Mouse (Mus musculus) monocyte, adult 5-6 weeks (primary cell): ENCODE results near the gene AA986860. TPM values are rescaled to one million over a fixed set of nuclear protein-coding genes. Genes with fewer than 3 reads are reported as not detected.
A peak's percentile ranks its signal among the peaks of the same experiment; 100 is the strongest.

Source experiments
- ATAC-seq: fragments of 153-309, 156-312 bp; replicated peaks from 2 replicates; pipeline ENCODE4 v1.8.0; 2017; ENCODE audit warnings: mild to moderate bottlenecking; ENCODE audit not compliant: low TSS enrichment, insufficient number of reproducible peaks, severe bottlenecking, poor library complexity, low FRiP score
- total RNA-seq: library from RNA; stranded (forward); fragments of 200-1000, 200-491, 200-594 nt; gene quantifications from 3 replicates; pipeline ENCODE4 v1.2.3, GENCODE M21; 2017

The AA986860 gene
- total RNA-seq, result 0.57 to 0.58 TPM in 2 of 3 replicates, not detected in the other

GRCm38 (mm10) chr1:130731741-130732337 is at the start of gene AA986860:
Gene AA986860 (plus strand): TSS chr1:130731976.
- no peak for ATAC-seq

DNA sequence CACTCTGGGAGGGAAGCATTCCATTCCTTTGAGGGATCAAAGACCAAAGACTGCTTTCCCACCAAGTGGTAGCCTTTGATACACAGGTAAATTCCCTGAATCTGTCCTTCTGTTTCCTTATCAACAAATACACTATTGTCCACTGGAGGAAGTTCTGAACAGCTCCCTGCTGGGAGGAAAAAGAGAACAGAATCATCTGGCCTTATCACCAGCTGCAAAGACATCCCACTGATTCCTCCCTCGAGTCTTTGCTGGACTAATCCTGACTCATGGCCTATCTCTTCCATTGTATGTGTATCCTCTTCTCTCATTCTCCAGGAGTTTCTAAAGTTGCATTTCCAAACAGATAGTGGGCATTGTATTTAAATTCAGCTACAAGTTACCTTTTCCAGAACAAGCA is 47.9 kb upstream of the AA986860 start:
- ATAC-seq, result no peak

GRCm38 (mm10) chr1:130698601-130699000 is 33.2 kb upstream of the AA986860 start:
- no peak for ATAC-seq

- no peak for ATAC-seq
Observed at GRCm38 (mm10) chr1:130699937-130700633, 31.7 kb upstream of the AA986860 start.

DNA sequence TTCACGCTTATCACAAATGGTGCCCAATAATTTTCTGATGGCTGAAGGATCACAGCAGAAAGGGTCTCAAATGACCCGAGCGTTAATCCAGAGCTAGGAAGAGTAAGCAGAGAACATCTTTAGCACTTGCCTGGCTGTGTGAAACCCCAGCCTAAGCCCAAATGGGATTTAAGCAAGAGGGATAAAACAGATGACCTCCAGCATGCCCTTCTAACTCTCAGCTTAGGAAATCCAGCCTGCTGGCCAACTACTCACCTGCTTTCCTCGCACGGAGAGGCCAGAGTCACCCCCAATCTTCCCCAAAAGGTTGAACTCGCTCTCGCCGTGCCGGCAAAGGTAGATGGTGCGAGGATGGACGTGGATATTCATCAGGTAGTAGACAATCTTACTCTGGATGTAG is 29.8 kb upstream of the AA986860 start:
- ATAC-seq, result no peak

DNA sequence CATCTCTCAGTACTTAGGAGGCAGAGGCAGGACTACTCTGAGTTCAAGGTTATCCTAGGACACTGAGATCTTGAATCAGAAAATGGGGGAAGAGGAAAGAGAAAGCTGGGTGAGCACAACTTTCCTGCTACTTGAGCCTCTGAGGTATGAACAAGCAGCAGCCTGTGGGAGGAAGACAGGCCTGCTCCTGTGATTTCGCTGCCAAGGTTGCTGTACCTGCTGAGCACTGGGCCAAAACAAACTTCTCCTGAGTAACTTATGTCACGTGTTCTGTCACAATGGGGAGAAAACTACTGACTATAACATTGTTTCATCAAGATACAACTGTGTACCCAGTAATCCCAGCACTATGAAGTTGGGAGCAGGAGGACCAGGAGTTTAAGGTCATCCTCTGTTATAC is 28.2 kb upstream of the AA986860 start:
- ATAC-seq, result no peak

- no peak for ATAC-seq
Observed at GRCm38 (mm10) chr1:130710283-130711080, 21.3 kb upstream of the AA986860 start.

GRCm38 (mm10) chr1:130714046-130714445 is 17.7 kb upstream of the AA986860 start:
- ATAC-seq, result no peak

- peak; percentile 57 for ATAC-seq
Observed at GRCm38 (mm10) chr1:130715561-130716217, 16.1 kb upstream of the AA986860 start, which contains the start of gene Gm29427. Gene Gm29427 (minus strand): TSS chr1:130715799.

GRCm38 (mm10) chr1:130716218-130716512 is 15.6 kb upstream of the AA986860 start:
- no peak for ATAC-seq

DNA sequence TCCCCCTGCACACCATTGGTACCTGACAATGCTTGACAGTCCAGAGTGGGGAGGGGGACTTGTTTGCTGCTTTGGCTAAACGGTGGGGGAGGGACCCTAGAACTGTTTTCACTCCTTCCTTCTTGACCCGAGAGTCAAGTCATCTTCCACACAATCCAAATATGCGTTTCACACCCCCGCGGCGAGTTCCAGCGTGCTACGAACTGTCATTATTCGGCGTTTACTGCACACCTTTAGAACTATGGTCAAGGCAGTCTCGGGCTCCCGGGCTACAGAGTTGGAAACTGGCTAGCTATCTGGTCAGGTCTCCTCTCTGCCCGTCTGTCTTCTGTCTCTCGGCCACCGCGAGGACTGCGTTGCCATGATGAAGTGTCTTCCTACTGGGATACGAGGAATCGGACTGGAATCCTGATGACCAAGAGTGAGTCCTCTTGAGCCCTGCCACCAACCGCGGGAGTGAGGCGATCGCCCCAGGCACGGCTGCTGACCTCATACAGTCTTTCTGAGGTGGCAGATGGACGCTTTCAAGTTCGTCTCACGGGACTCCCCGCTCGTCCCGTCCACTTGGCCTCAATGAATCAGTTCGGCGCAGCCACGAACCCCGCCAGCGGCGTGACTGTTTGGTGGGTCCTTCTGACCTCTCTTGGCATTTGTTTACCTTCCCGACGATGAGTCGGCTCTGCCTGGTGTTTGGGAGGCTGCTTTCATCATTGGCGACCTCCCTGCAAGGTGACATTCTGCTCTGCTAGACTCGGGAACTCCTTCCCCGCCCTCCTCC is 15.1 kb upstream of the AA986860 start:
- 0 out of 2 replicates have a peak, but pooled peaks have one; percentile 5 for ATAC-seq

DNA sequence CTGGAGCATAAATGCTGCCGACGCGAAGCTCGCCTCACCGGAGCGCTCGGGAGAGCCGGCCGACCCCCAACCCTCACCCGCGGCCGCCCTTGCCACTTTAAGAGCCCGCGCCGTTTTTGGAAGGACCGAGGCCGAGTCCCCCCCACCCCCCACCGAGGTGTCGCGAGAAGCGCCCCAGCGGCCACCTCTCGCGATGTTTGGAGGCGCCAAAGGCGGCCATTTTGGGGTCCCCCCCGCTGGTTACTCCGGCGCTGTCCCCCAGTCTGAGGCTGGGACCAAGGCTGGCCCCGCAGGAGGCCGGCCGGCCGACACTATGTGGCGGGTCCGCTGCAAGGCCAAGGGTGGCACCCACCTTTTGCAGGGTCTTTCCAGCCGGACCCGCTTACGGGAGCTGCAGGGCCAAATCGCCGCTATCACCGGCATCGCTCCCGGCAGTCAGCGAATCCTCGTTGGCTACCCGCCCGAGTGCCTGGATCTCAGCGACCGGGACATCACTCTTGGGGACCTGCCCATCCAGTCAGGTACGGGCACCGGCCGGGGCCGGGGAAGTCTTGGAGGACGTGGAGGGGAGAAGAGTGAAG is 14.4 kb upstream of the AA986860 start, which contains the start of gene Yod1:
Yod1 (plus strand) TSS at position 37 of the 581 bp plus-strand sequence.
- ATAC-seq, result peak; percentile 57

DNA sequence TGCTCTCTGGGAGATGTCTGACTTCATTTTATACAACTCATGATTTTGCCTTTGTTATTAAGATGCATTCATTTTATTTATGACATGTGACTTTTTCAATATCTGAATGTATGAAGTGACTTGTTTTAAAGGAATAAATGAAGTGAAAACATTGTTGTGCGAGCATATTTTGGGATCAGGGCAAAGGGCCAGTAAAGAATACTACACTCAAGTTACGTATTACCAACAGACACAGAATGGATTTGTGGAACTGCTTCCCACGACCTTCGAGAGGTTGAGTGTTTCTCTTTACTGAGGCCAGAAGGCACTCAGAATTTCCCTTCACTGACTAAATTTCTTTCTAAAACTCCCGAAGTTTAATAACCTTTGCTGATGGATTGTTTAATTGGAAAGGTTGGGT is 7.6 kb upstream of the AA986860 start:
- no peak for ATAC-seq

DNA sequence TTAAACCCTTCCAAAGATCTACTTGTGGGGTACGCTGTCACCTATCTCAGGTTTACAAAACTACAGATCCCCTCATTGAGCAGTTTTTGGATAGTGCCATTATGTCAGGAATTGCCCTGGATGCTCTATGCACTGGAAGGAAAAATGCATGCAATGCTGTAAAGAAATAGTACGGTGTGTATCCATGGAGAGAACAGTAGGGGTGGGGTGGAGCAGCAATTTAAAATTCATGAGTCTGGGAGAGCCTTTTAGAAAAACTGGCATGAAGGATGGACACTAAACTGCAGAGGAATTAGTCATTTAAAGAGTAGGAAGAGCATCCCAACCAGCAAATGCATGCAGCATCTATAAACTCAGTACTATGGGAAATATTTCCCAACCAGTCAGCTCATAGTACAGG is 5.4 kb upstream of the AA986860 start:
- no peak for ATAC-seq

DNA sequence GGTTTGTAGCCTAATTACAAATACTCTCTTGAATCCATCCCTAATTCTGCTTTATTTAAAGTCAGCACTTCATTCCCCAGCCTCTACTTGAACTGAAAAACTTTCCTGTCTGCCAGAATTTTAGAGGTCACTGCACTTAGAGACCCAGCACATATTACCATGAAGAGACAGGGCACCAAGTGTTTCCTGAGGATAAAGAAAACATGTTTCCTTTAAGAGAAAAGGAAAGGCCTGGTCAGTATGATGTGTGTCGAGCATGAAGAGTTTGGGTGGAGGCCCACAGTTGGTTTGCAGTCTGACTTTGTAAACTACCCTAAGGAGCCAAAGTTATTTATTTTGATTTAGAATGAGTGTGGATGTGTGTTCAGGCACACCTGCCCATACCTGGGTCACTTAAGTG is 3.7 kb upstream of the AA986860 start:
- ATAC-seq, result no peak

- ATAC-seq, result no peak
Observed at GRCm38 (mm10) chr1:130728708-130729107, 3.1 kb upstream of the AA986860 start.

- no peak for ATAC-seq
Observed at GRCm38 (mm10) chr1:130729153-130729552, 2.6 kb upstream of the AA986860 start, which contains the start of gene Pfkfb2. Gene Pfkfb2 (minus strand): TSS chr1:130729253.
